Mouse (Mus musculus) limb, embryonic 14.5 days (tissue): ENCODE measurements around the gene Cd180. TPM values are rescaled to one million over a fixed set of nuclear protein-coding genes. Genes with fewer than 3 reads are reported as not detected.
"Not testable (repeated sequence)": the region's sequence is repeated elsewhere in the genome, so short reads cannot be mapped to it uniquely, and the experiment has no call there.

Experiments used
- ATAC-seq: fragments of 200-750 bp; cut with Nextera tagmentation; 2 replicates; pipeline ENCODE4 v1.8.0; 2017; ENCODE audit warnings: low read depth, moderate number of reproducible peaks, moderate TSS enrichment; ENCODE audit not compliant: low FRiP score
- DNase-seq: peaks from one replicate; pipeline ENCODE4 v3.0.0-alpha.2; 2015; ENCODE audit warnings: low spot score
- H3K27ac ChIP-seq: fragments of 300-500 bp; sonication (generic); replicated peaks from 2 replicates; pipeline ENCODE4 v1.5.1; 2014; ENCODE audit warnings: low read depth, mild to moderate bottlenecking, low read length, moderate library complexity, mixed read lengths
- H3K27me3 ChIP-seq: fragments of 300-500 bp; sonication (generic); 2 replicates; pipeline ENCODE4 v1.6.1; 2014; ENCODE audit warnings: low read length, mixed read lengths; ENCODE audit not compliant: control insufficient read depth, insufficient read depth
- H3K36me3 ChIP-seq: fragments of 300-500 bp; sonication (generic); 2 replicates; pipeline ENCODE4 v1.6.1; 2014; ENCODE audit warnings: mild to moderate bottlenecking, low read length, moderate library complexity, mixed read lengths; ENCODE audit not compliant: control insufficient read depth, insufficient read depth
- H3K4me1 ChIP-seq: fragments of 300-500 bp; sonication (generic); 2 replicates; pipeline ENCODE4 v1.6.1; 2014; ENCODE audit warnings: antibody characterized with exemption, low read length, mixed read lengths; ENCODE audit not compliant: control insufficient read depth, insufficient read depth
- H3K4me2 ChIP-seq: fragments of 300-500 bp; sonication (generic); replicated peaks from 2 replicates; pipeline ENCODE4 v1.6.1; 2014; ENCODE audit warnings: low read depth, mild to moderate bottlenecking, low read length, moderate library complexity; ENCODE audit not compliant: severe bottlenecking
- H3K4me3 ChIP-seq: fragments of 300-500 bp; sonication (generic); replicated peaks from 2 replicates; pipeline ENCODE4 v1.5.1; 2014; ENCODE audit warnings: low read length
- H3K9ac ChIP-seq: fragments of 300-500 bp; sonication (generic); 2 replicates; pipeline ENCODE4 v1.6.1; 2014; ENCODE audit warnings: mild to moderate bottlenecking, low read depth, low read length, moderate library complexity; ENCODE audit not compliant: severe bottlenecking
- H3K9me3 ChIP-seq: fragments of 300-500 bp; sonication (generic); 2 replicates; pipeline ENCODE4 v1.6.1; 2016; ENCODE audit warnings: low read length; ENCODE audit not compliant: control insufficient read depth
- POLR2A ChIP-seq: fragments of 200-500 bp; IDR thresholded peaks from 2 replicates; pipeline ENCODE4 v1.8.0; 2012; ENCODE audit warnings: inconsistent platforms, mild to moderate bottlenecking, moderate library complexity, borderline replicate concordance; ENCODE audit not compliant: insufficient read depth, insufficient read length; ENCODE audit errors: extremely low read depth
- WGBS: fragments of 180-500 bp; shearing (Covaris S2); extraction: QIAGEN DNeasy Blood & Tissue Kit; methylation state at CpG from one replicate; pipeline ENCODE4 v1.1.7; 2014; 5-methylcytosine and 5-hydroxymethylcytosine counted together
- polyA plus RNA-seq, 2 experiments: library from polyadenylated mRNA; depleted of rRNA in 1 of 2; stranded (reverse) in 1 of 2; unstranded in 1 of 2; fragments of >200 nt; fragmentation: Nextera tagmentation in 1 of 2; extraction: Ambion mirVana in 1 of 2; gene quantifications; 2 replicates each; pipeline versions ENCODE4 v1.2.1 to v1.2.3; 2012 to 2014

Cd180 gene
- polyA plus RNA-seq, 2 experiments = 0.61 to 1.2 TPM

GRCm38 (mm10) chr13:102728035-102728434, 34.7 kb downstream of the Cd180 start:
- 72% methylated on average over 3 of the region's 3 CpGs for WGBS
- Histone ChIP-seq H3K4me3 (no peak overlapping the region), H3K4me2 (no peak overlapping the region), H3K9ac (no peak overlapping the region), H3K4me1 (no peaks in the 10 kb centered on the region), H3K27ac (no peak overlapping the region), H3K27me3 (no peaks in the 10 kb centered on the region), H3K9me3 (no peaks in the 10 kb centered on the region), H3K36me3 (no peaks in the 10 kb centered on the region)
- ATAC-seq (no peak), DNase-seq (no peak)
- TF ChIP-seq POLR2A = no peak

- not testable (repeated sequence) for H3K4me3 ChIP-seq, H3K9me3 ChIP-seq, H3K27ac ChIP-seq, H3K27me3 ChIP-seq, H3K4me1 ChIP-seq, ATAC-seq, H3K36me3 ChIP-seq, H3K4me2 ChIP-seq, DNase-seq, H3K9ac ChIP-seq
- WGBS = 49% methylated on average over 7 of the region's 7 CpGs
These were observed 35.6 kb downstream of the Cd180 start for GRCm38 (mm10) chr13:102728951-102729350.

GRCm38 (mm10) chr13:102733063-102733462, 39.7 kb downstream of the Cd180 start:
- Histone ChIP-seq H3K4me3 (no peak overlapping the region), H3K27ac (no peak overlapping the region), H3K4me1 (no peaks in the 10 kb centered on the region), H3K9ac (no peak overlapping the region), H3K36me3 (peaks cover 38% of the 10 kb centered on the region), H3K9me3 (no peaks in the 10 kb centered on the region), H3K27me3 (no peaks in the 10 kb centered on the region), H3K4me2 (no peak overlapping the region)
- no peak for TF ChIP-seq POLR2A
- no peak for DNase-seq
- WGBS = 48% methylated on average over 2 of the region's 2 CpGs
- no peak for ATAC-seq

GRCm38 (mm10) chr13:102737811-102738210, 44.5 kb downstream of the Cd180 start:
- Histone ChIP-seq H3K4me2 (no peak overlapping the region), H3K9me3 (no peaks in the 10 kb centered on the region), H3K27ac (no peak overlapping the region), H3K9ac (no peak overlapping the region), H3K4me1 (no peaks in the 10 kb centered on the region), H3K36me3 (peaks cover 64% of the 10 kb centered on the region), H3K4me3 (no peak overlapping the region), H3K27me3 (no peaks in the 10 kb centered on the region)
- ATAC-seq = no peak
- 88% methylated on average over 7 of the region's 7 CpGs for WGBS
- no peak for DNase-seq
- TF ChIP-seq POLR2A = no peak

GRCm38 (mm10) chr13:102739720-102740535, 46.6 kb downstream of the Cd180 start:
- no peak for TF ChIP-seq POLR2A
- H3K36me3 ChIP-seq = peaks cover 57% of the 10 kb centered on the region
- H3K4me3 ChIP-seq = no peak overlapping the region
- WGBS = 91% methylated on average over 13 of the region's 13 CpGs
- no peak for ATAC-seq
- H3K27ac ChIP-seq = no peak overlapping the region
- H3K9me3 ChIP-seq = no peaks in the 10 kb centered on the region
- H3K9ac ChIP-seq = no peak overlapping the region
- DNase-seq = no peak
- no peak overlapping the region for H3K4me2 ChIP-seq
- no peaks in the 10 kb centered on the region for H3K27me3 ChIP-seq
- H3K4me1 ChIP-seq = no peaks in the 10 kb centered on the region
